Mouse (Mus musculus): ENCODE measurements around the gene Serpinb11. TPM values are rescaled to one million over a fixed set of nuclear protein-coding genes. Genes with fewer than 3 reads are reported as not detected.

Gene Serpinb11
- not detected in 2 replicates for polyA plus RNA-seq (2012; rRNA removed)

DNA sequence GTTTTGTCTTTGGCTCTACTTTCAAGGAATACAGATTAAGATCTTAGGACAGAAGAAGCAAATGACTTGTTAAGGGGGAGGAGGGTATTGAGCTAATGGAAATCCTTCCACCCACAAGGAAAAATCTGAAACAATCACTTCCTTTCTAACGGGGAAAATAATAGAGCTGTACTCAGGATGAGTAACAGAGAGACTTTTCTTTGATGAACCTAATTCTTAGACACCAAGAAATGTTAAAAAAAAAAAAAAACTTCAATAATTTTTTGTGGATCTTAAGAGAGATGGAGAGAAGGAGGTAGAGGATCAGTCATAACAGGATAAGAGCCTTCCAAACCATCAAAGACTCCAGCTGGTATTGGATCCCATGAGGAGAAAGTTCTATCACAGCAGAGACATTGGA is at the start of gene Serpinb11:
TSS of gene Serpinb11 (plus strand) at position 301 of the 400 bp plus-strand sequence.
- DNase-seq: no peak
- WGBS: 68% methylated on average over 1 of the region's 1 CpGs
- Histone ChIP-seq H3K4me3 (replicated peaks; ENCODE audit: insufficient read depth, low read depth, low read length) (no peak within 1 kb of the TSS), H3K4me1 (ENCODE audit: control insufficient read depth, insufficient read depth, low read length) (no peaks in the 10 kb centered on the region), H3K27ac (ENCODE audit: insufficient read depth, low read length) (no peak within 1 kb of the TSS), H3K27me3 (ENCODE audit: control insufficient read depth, insufficient read depth, low read length) (no peaks in the 10 kb centered on the region)
- TF ChIP-seq CTCF (IDR thresholded peaks at IDR 0.05; ENCODE audit: borderline replicate concordance, insufficient read depth, low read depth, low read length): no peak
- no peak for TF ChIP-seq POLR2A (IDR thresholded peaks at IDR 0.05; ENCODE audit: borderline replicate concordance, insufficient read depth, low read length)

DNA sequence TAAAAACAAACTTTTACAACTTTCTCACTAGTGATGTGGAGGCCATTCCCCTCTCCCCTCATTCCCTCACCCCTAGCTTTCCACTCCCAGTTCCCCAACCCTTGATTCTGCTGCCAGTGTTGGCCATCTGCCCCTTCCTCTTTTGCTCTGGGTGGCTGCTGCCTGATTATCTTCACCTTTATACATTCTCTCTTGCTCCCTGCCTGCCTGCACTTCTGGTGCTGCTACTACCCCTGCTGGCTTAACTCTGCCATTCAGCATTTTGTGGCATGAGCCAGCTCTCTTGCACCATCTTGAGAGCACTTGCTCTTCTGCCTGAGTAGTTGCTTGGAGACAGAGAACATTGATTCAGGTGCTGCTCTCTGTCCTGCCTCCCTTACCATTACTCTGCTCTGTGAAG is 15.0 kb upstream of the Serpinb11 start:
- H3K27me3 ChIP-seq (ENCODE audit: control insufficient read depth, insufficient read depth, low read length): no peaks in the 10 kb centered on the region
- H3K4me1 ChIP-seq (ENCODE audit: control insufficient read depth, insufficient read depth, low read length): peaks cover 2% of the 10 kb centered on the region; the same call in 1 of the 2 replicates
- no peak overlapping the region for H3K4me3 ChIP-seq (replicated peaks; ENCODE audit: insufficient read depth, low read depth, low read length)
- no peak for TF ChIP-seq CTCF (IDR thresholded peaks at IDR 0.05; ENCODE audit: borderline replicate concordance, insufficient read depth, low read depth, low read length)
- no peak for TF ChIP-seq POLR2A (IDR thresholded peaks at IDR 0.05; ENCODE audit: borderline replicate concordance, insufficient read depth, low read length)
- H3K27ac ChIP-seq (ENCODE audit: insufficient read depth, low read length): no peak overlapping the region
- no peak for DNase-seq

DNA sequence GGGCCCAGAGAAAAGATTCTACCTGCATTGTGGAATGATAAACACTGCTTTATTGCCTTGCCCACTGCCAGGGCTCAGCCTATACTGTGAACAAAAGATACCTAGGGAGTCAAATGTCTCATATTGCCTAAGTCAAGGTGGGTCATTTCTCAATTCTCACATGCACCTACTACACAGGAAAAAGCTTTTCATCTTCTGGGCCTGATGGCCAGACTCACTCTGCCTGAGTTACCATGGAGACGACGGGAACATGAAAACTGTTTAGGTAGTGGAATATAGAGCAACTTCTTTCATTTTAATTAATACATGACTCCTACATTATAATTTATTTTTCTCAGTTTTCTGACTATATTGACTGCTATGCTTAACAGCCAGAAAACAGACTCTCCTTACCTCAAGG is 14.2 kb upstream of the Serpinb11 start:
- DNase-seq: no peak
- 94% methylated on average over 2 of the region's 2 CpGs for WGBS

DNA sequence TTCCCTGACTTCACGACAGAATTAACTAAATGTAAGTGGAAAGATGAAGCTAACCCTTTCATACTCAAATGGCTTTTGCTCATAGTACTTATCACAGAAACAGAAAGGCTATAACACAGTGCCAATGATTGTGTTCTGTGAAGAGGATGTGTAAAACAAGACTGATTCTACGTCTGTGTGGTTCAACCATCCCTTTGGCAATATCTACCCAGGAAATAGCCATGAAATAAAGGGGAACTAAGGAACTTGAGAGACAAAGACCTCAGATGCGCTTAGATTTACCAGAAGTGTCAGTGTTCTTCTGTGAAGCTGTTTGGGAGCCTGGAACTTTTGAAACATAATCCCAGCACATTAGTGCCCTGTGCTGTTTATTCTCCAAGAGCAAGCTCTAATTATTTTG is 10.6 kb upstream of the Serpinb11 start:
- no peak overlapping the region for H3K4me3 ChIP-seq (replicated peaks; ENCODE audit: insufficient read depth, low read depth, low read length)
- H3K27ac ChIP-seq (ENCODE audit: insufficient read depth, low read length): no peak overlapping the region
- H3K4me1 ChIP-seq (ENCODE audit: control insufficient read depth, insufficient read depth, low read length): peaks cover 2% of the 10 kb centered on the region; the same call in 1 of the 2 replicates
- TF ChIP-seq POLR2A (IDR thresholded peaks at IDR 0.05; ENCODE audit: borderline replicate concordance, insufficient read depth, low read length) (no peak), CTCF (IDR thresholded peaks at IDR 0.05; ENCODE audit: borderline replicate concordance, insufficient read depth, low read depth, low read length) (no peak)
- DNase-seq: no peak
- WGBS: 38% methylated on average over 3 of the region's 3 CpGs
- no peaks in the 10 kb centered on the region for H3K27me3 ChIP-seq (ENCODE audit: control insufficient read depth, insufficient read depth, low read length)

More for the DNA sequence above, 14.2 kb upstream of the Serpinb11 start:
- no peak overlapping the region for H3K4me3 ChIP-seq (replicated peaks; ENCODE audit: insufficient read depth, low read depth, low read length)
- TF ChIP-seq POLR2A (IDR thresholded peaks at IDR 0.05; ENCODE audit: borderline replicate concordance, insufficient read depth, low read length) (no peak), CTCF (IDR thresholded peaks at IDR 0.05; ENCODE audit: borderline replicate concordance, insufficient read depth, low read depth, low read length) (no peak)
- no peak overlapping the region for H3K27ac ChIP-seq (ENCODE audit: insufficient read depth, low read length)
- H3K27me3 ChIP-seq (ENCODE audit: control insufficient read depth, insufficient read depth, low read length): no peaks in the 10 kb centered on the region
- peaks cover 2% of the 10 kb centered on the region; the same call in 1 of the 2 replicates for H3K4me1 ChIP-seq (ENCODE audit: control insufficient read depth, insufficient read depth, low read length)

DNA sequence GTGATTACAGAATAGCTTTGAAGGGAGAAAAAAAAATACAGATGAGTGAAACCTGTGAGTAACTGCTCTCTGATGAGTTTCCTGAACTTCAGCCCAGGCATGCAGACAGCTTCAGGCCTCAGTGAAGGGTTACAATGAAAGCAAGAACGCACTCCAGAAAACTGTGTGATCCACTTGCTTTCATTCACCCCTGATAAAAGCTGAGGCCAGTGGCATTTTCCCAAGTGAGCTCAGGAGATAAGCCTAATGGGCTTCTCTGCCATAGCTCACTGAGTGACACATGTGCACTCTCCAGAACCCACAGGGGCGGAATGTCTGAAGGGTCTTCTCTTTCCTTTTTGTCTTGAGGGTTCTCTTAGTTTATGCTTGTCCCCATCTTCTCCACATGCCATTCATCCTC is 9.9 kb upstream of the Serpinb11 start:
- H3K27ac ChIP-seq (ENCODE audit: insufficient read depth, low read length): no peak overlapping the region
- no peak overlapping the region for H3K4me3 ChIP-seq (replicated peaks; ENCODE audit: insufficient read depth, low read depth, low read length)
- 84% methylated on average over 2 of the region's 2 CpGs for WGBS
- no peak for TF ChIP-seq POLR2A (IDR thresholded peaks at IDR 0.05; ENCODE audit: borderline replicate concordance, insufficient read depth, low read length)
- H3K4me1 ChIP-seq (ENCODE audit: control insufficient read depth, insufficient read depth, low read length): peaks cover 2% of the 10 kb centered on the region; the same call in 1 of the 2 replicates
- DNase-seq: no peak
- H3K27me3 ChIP-seq (ENCODE audit: control insufficient read depth, insufficient read depth, low read length): no peaks in the 10 kb centered on the region

DNA sequence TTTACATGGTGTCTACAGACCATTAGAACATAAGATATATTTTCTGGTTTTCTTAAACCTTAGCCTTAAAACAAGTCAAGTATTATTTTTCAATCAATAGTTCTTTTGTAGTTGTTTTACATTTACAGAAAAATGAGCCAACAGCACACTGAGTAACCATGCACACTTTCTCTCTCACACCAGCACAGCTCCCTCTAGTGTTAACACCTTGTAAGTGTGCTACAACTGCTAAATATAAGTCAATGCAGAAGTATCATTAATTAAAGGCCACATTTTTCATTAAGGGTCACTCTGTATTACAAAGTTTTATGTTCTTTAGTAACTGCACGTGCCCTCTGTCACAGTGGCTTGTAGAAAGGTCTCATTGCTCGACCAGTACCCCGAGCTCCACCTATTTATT is 8.0 kb upstream of the Serpinb11 start:
- no peak for DNase-seq
- WGBS: 53% methylated on average over 3 of the region's 3 CpGs
- TF ChIP-seq CTCF (IDR thresholded peaks at IDR 0.05; ENCODE audit: borderline replicate concordance, insufficient read depth, low read depth, low read length): no peak
- no peak for TF ChIP-seq POLR2A (IDR thresholded peaks at IDR 0.05; ENCODE audit: borderline replicate concordance, insufficient read depth, low read length)
- Histone ChIP-seq H3K27me3 (ENCODE audit: control insufficient read depth, insufficient read depth, low read length) (no peaks in the 10 kb centered on the region), H3K4me3 (replicated peaks; ENCODE audit: insufficient read depth, low read depth, low read length) (no peak overlapping the region), H3K4me1 (ENCODE audit: control insufficient read depth, insufficient read depth, low read length) (peaks cover 2% of the 10 kb centered on the region; the same call in 1 of the 2 replicates), H3K27ac (ENCODE audit: insufficient read depth, low read length) (no peak overlapping the region)

DNA sequence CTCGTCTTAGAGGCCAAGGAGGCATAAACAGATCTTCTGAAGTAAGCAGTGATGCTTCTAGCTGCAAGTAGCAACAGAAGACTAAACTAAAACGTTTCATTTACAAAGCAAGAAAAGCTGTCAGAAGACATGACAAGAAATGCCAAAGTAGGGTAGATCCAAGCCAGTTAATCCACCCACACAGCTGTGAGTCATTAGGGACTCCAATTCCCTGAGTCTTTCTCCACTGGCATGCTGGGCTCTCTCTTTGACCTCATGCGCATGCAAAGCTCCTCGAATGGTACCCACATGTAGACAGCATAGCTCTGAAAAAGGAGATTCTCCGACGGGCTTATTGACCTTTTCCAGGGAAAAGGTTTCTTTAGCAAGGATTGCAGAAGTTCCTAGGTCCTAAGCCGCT is 5.0 kb downstream of the Serpinb11 start:
- H3K4me1 ChIP-seq (ENCODE audit: control insufficient read depth, insufficient read depth, low read length): no peaks in the 10 kb centered on the region
- 70% methylated on average over 7 of the region's 7 CpGs for WGBS
- H3K27me3 ChIP-seq (ENCODE audit: control insufficient read depth, insufficient read depth, low read length): no peaks in the 10 kb centered on the region
- H3K4me3 ChIP-seq (replicated peaks; ENCODE audit: insufficient read depth, low read depth, low read length): no peak overlapping the region
- no peak for TF ChIP-seq POLR2A (IDR thresholded peaks at IDR 0.05; ENCODE audit: borderline replicate concordance, insufficient read depth, low read length)
- no peak for TF ChIP-seq CTCF (IDR thresholded peaks at IDR 0.05; ENCODE audit: borderline replicate concordance, insufficient read depth, low read depth, low read length)
- H3K27ac ChIP-seq (ENCODE audit: insufficient read depth, low read length): no peak overlapping the region
- no peak for DNase-seq

DNA sequence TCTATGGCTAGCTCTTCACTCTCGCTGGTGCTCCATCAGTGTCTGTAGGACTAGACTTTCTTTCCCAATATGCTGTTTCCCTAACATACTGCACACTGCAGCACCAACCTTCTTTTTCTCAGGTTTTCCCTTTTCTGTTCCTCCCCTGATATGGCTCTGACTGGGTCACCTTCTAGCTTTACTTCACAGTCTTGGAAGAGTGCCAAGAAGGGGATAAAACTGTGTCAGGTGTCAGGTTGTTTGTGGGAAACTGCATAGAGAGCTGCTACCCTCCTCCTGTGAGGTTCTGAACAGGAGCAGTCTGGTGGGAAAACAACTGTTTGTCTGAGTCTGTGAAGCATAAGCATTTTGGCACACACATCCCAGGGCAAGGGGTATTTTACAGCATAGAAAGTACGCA is 7.9 kb downstream of the Serpinb11 start:
- Histone ChIP-seq H3K4me3 (replicated peaks; ENCODE audit: insufficient read depth, low read depth, low read length) (no peak overlapping the region), H3K27ac (ENCODE audit: insufficient read depth, low read length) (no peak overlapping the region), H3K27me3 (ENCODE audit: control insufficient read depth, insufficient read depth, low read length) (no peaks in the 10 kb centered on the region), H3K4me1 (ENCODE audit: control insufficient read depth, insufficient read depth, low read length) (no peaks in the 10 kb centered on the region)
- no peak for DNase-seq
- 43% methylated on average over 2 of the region's 2 CpGs for WGBS
- TF ChIP-seq CTCF (IDR thresholded peaks at IDR 0.05; ENCODE audit: borderline replicate concordance, insufficient read depth, low read depth, low read length): no peak
- TF ChIP-seq POLR2A (IDR thresholded peaks at IDR 0.05; ENCODE audit: borderline replicate concordance, insufficient read depth, low read length): no peak
